Mouse (Mus musculus): ENCODE data around the gene Ptgs1. TPM values are rescaled to one million over a fixed set of nuclear protein-coding genes. Genes with fewer than 3 reads are reported as not detected.

The Ptgs1 gene
- polyA plus RNA-seq, 1 experiment, result 122 TPM

DNA sequence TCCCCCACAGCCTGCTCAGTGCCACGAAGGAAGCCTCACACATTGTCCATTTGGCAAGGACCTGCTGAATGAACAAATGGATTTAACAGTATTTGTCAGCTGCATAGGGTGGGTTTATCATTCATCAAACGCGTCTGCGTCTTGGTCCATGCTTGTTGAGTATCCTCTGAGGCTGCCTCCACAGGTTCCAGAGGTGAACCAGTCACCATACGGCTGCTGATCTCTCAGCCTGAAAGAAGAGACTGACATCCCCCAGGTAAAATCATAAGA is 27.7 kb upstream of the Ptgs1 start:
- no peak for TF ChIP-seq SRF (IDR thresholded peaks at IDR 0.05; ENCODE audit: control insufficient read depth, insufficient read length, low read depth)
- no peak for TF ChIP-seq MAX (IDR thresholded peaks at IDR 0.05; ENCODE audit: low read depth)
- TF ChIP-seq POLR2AphosphoS2 (IDR thresholded peaks at IDR 0.05; ENCODE audit: insufficient read length, low read depth), result no peak
- no peak for TF ChIP-seq TCF3 (IDR thresholded peaks at IDR 0.05; ENCODE audit: insufficient read length, low read depth)
- no peak for TF ChIP-seq MYOG (IDR thresholded peaks at IDR 0.05; ENCODE audit: control insufficient read depth in 1 of 3, insufficient read depth in 1 of 3, insufficient read length in 2 of 3, low read depth in 2 of 3)
- TF ChIP-seq E2F4 (IDR thresholded peaks at IDR 0.05; ENCODE audit: insufficient read depth), result no peak
- TF ChIP-seq MYOD1 (IDR thresholded peaks at IDR 0.05; ENCODE audit: control insufficient read depth in 1 of 3, insufficient read length in 2 of 3, low read depth in 2 of 3), result no peak
- TF ChIP-seq TCF12 (IDR thresholded peaks at IDR 0.05; ENCODE audit: insufficient read depth, poor library complexity, severe bottlenecking), result no peak
- no peak for TF ChIP-seq REST (IDR thresholded peaks at IDR 0.05; ENCODE audit: insufficient read depth, insufficient read length)
- TF ChIP-seq USF1 (IDR thresholded peaks at IDR 0.05; ENCODE audit: low read depth), result no peak
- TF ChIP-seq CEBPB (IDR thresholded peaks at IDR 0.05; ENCODE audit: insufficient read depth, poor library complexity, severe bottlenecking), result no peak
- no peak for TF ChIP-seq POLR2A (IDR thresholded peaks at IDR 0.05; ENCODE audit: insufficient read length, low read depth)

DNA sequence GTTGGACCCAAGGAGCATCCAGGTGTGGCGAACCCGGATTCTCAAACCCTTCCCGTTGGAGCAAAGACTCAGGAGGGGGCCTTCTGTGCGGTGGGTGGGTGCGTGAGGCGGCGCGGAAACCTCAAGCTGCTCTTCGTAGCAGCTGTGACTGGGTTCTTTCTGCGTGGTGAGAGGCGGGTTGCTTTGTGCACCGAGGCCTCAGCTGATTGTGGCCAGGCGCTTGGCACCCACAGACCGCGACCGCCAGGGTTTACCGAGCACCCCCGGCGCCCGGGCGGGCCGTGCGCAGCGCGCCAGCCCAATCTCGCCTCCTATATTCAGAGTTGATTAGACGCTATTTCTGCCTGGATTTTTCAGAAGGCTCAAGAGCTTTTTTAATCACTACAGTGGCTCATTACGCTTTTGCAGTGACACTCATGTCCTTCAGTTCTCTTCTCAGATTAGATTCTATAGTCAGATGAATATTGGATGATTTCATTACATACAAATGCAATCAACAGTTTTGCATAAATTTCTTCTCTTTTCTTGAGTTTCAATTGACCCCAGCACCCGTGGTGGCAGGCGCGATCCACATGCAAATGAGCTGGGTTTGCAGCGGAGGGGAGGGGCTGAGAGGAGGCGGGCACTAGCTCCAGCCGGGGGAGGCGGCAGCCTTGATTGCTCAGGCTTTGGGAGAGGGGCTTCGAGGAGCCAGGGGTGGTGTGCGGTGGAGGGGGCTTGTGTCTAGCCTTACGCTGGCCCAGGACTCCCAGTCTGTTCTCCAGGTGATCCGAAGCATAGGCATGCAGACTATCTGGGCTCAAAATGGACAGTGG is 27.0 kb upstream of the Ptgs1 start:
- Histone ChIP-seq H3K36me3 (ENCODE audit: control insufficient read depth, insufficient read depth) (no peaks in the 10 kb centered on the region), H3ac (ENCODE audit: control insufficient read depth, insufficient read length) (no peak overlapping the region), H3K79me2 (ENCODE audit: control insufficient read depth, insufficient read depth) (no peaks in the 10 kb centered on the region), H3K27me3 (ENCODE audit: control insufficient read depth, insufficient read depth, insufficient read length) (no peaks in the 10 kb centered on the region), H3K4me3 (peak overlapping the region; percentile 12), H3K4me2 (ENCODE audit: low read depth) (peak overlapping the region; percentile 99)
- no peak for TF ChIP-seq CEBPB (IDR thresholded peaks at IDR 0.05; ENCODE audit: insufficient read depth, poor library complexity, severe bottlenecking)
- TF ChIP-seq MYOG (IDR thresholded peaks at IDR 0.05; ENCODE audit: control insufficient read depth in 1 of 3, insufficient read depth in 1 of 3, insufficient read length in 2 of 3, low read depth in 2 of 3), result peak in 1 of 3 experiments; percentile 59
- no peak for TF ChIP-seq TCF3 (IDR thresholded peaks at IDR 0.05; ENCODE audit: insufficient read length, low read depth)
- TF ChIP-seq REST (IDR thresholded peaks at IDR 0.05; ENCODE audit: insufficient read depth, insufficient read length), result no peak
- TF ChIP-seq POLR2AphosphoS2 (IDR thresholded peaks at IDR 0.05; ENCODE audit: insufficient read length, low read depth), result no peak
- TF ChIP-seq MYOD1 (IDR thresholded peaks at IDR 0.05; ENCODE audit: control insufficient read depth in 1 of 3, insufficient read length in 2 of 3, low read depth in 2 of 3), result peak in 1 of 3 experiments; percentile 37
- no peak for TF ChIP-seq USF1 (IDR thresholded peaks at IDR 0.05; ENCODE audit: low read depth)
- TF ChIP-seq E2F4 (IDR thresholded peaks at IDR 0.05; ENCODE audit: insufficient read depth), result no peak
- no peak for TF ChIP-seq TCF12 (IDR thresholded peaks at IDR 0.05; ENCODE audit: insufficient read depth, poor library complexity, severe bottlenecking)
- TF ChIP-seq MAX (IDR thresholded peaks at IDR 0.05; ENCODE audit: low read depth), result no peak
- no peak for TF ChIP-seq POLR2A (IDR thresholded peaks at IDR 0.05; ENCODE audit: insufficient read length, low read depth)
- TF ChIP-seq SRF (IDR thresholded peaks at IDR 0.05; ENCODE audit: control insufficient read depth, insufficient read length, low read depth), result no peak

More for the DNA sequence above, 27.7 kb upstream of the Ptgs1 start:
- H3K27me3 ChIP-seq (ENCODE audit: control insufficient read depth, insufficient read depth, insufficient read length), result no peaks in the 10 kb centered on the region
- no peaks in the 10 kb centered on the region for H3K79me2 ChIP-seq (ENCODE audit: control insufficient read depth, insufficient read depth)
- H3ac ChIP-seq (ENCODE audit: control insufficient read depth, insufficient read length), result no peak overlapping the region
- H3K4me3 ChIP-seq, result peak overlapping the region; percentile 12
- H3K4me2 ChIP-seq (ENCODE audit: low read depth), result peak overlapping the region; percentile 99
- H3K36me3 ChIP-seq (ENCODE audit: control insufficient read depth, insufficient read depth), result no peaks in the 10 kb centered on the region

DNA sequence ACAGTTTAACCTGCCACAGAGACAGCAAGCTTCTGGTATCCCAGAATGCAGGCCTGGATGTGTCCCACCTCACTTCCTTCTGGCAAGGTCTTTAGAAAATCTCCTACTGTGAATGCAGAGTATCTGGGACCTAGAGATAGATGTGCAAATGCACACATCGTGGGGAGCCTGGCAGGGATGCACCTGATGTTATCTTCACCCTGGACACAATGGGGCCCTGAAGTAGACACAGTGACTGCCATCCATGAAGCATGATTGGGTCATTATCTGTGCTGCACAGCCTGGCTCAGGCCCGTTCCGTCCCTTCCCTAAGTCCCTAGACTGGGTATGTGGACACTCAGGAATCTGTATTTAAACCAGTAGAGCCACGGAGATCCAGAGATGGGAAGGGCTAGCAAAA is 25.6 kb upstream of the Ptgs1 start:
- no peak for TF ChIP-seq TCF12 (IDR thresholded peaks at IDR 0.05; ENCODE audit: insufficient read depth, poor library complexity, severe bottlenecking)
- no peak for TF ChIP-seq SRF (IDR thresholded peaks at IDR 0.05; ENCODE audit: control insufficient read depth, insufficient read length, low read depth)
- TF ChIP-seq MYOD1 (IDR thresholded peaks at IDR 0.05; ENCODE audit: control insufficient read depth in 1 of 3, insufficient read length in 2 of 3, low read depth in 2 of 3), result no peak
- TF ChIP-seq MAX (IDR thresholded peaks at IDR 0.05; ENCODE audit: low read depth), result no peak
- no peak for TF ChIP-seq USF1 (IDR thresholded peaks at IDR 0.05; ENCODE audit: low read depth)
- TF ChIP-seq CEBPB (IDR thresholded peaks at IDR 0.05; ENCODE audit: insufficient read depth, poor library complexity, severe bottlenecking), result no peak
- no peak for TF ChIP-seq E2F4 (IDR thresholded peaks at IDR 0.05; ENCODE audit: insufficient read depth)
- no peak for TF ChIP-seq REST (IDR thresholded peaks at IDR 0.05; ENCODE audit: insufficient read depth, insufficient read length)
- Histone ChIP-seq H3K79me2 (ENCODE audit: control insufficient read depth, insufficient read depth) (no peaks in the 10 kb centered on the region), H3K4me3 (no peak overlapping the region), H3K27me3 (ENCODE audit: control insufficient read depth, insufficient read depth, insufficient read length) (no peaks in the 10 kb centered on the region), H3ac (ENCODE audit: control insufficient read depth, insufficient read length) (no peak overlapping the region), H3K36me3 (ENCODE audit: control insufficient read depth, insufficient read depth) (no peaks in the 10 kb centered on the region), H3K4me2 (ENCODE audit: low read depth) (no peak overlapping the region)

DNA sequence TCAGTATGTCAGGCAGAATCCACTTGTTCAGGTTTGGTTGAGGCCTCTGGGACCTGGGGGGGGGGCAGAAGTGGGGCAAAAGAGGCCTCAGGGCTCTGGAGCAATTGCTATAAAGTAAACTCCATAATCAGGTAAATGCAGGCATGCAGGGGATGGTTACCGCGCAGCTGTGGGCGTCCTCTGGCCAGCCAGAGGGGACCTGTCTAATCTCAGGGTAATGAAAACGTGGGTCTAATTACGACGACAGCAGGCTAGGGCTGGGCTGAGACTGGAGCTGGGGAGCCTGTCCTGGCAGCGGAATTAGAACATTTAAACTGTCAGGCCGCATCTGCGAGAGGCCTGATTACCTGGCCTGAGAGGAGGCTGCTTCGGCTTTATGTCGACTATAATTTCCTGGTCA is 23.2 kb upstream of the Ptgs1 start:
- Histone ChIP-seq H3ac (ENCODE audit: control insufficient read depth, insufficient read length) (no peak overlapping the region), H3K36me3 (ENCODE audit: control insufficient read depth, insufficient read depth) (no peaks in the 10 kb centered on the region), H3K4me3 (no peak overlapping the region), H3K4me2 (ENCODE audit: low read depth) (no peak overlapping the region), H3K27me3 (ENCODE audit: control insufficient read depth, insufficient read depth, insufficient read length) (no peaks in the 10 kb centered on the region), H3K79me2 (ENCODE audit: control insufficient read depth, insufficient read depth) (no peaks in the 10 kb centered on the region)
- no peak for TF ChIP-seq POLR2AphosphoS2 (IDR thresholded peaks at IDR 0.05; ENCODE audit: insufficient read length, low read depth)
- TF ChIP-seq MAX (IDR thresholded peaks at IDR 0.05; ENCODE audit: low read depth), result no peak
- no peak for TF ChIP-seq MYOG (IDR thresholded peaks at IDR 0.05; ENCODE audit: control insufficient read depth in 1 of 3, insufficient read depth in 1 of 3, insufficient read length in 2 of 3, low read depth in 2 of 3)
- no peak for TF ChIP-seq USF1 (IDR thresholded peaks at IDR 0.05; ENCODE audit: low read depth)
- no peak for TF ChIP-seq TCF12 (IDR thresholded peaks at IDR 0.05; ENCODE audit: insufficient read depth, poor library complexity, severe bottlenecking)
- no peak for TF ChIP-seq CEBPB (IDR thresholded peaks at IDR 0.05; ENCODE audit: insufficient read depth, poor library complexity, severe bottlenecking)
- TF ChIP-seq POLR2A (IDR thresholded peaks at IDR 0.05; ENCODE audit: insufficient read length, low read depth), result no peak
- TF ChIP-seq SRF (IDR thresholded peaks at IDR 0.05; ENCODE audit: control insufficient read depth, insufficient read length, low read depth), result no peak
